In genomic region chr3:30546831-30547369, GRCm38 (mm10) we compare ENCODE assay signal across 8 mouse cellular contexts. TPM values are rescaled to one million over a fixed set of nuclear protein-coding genes. Genes with fewer than 3 reads are reported as not detected.
DNase-seq lines count a peak whose midpoint lies in the region; ATAC-seq lines count a peak whose summit lies in the region.

No protein-coding gene starts in this region.

- H3K4me1 ChIP-seq in intestine, embryonic 14.5 days (replicated peaks; ENCODE audit: control insufficient read depth, insufficient read depth, low read length) = no peaks in the 10 kb centered on the region
- no peaks in the 10 kb centered on the region; the same call in 1 of the 2 replicates for H3K4me1 ChIP-seq in intestine, embryonic 16.5 days (ENCODE audit: control insufficient read depth, insufficient read depth, low read length)
- H3K4me1 ChIP-seq in heart, embryonic 12.5 days (replicated peaks) = peaks cover 20% of the 10 kb centered on the region

- 0 out of 2 replicates have a peak overlapping the region, but pooled peaks have one; percentile 18 for H3K4me2 ChIP-seq in intestine, embryonic 14.5 days (ENCODE audit: low read length)
- H3K4me2 ChIP-seq in intestine, embryonic 16.5 days (ENCODE audit: low read depth, low read length) = no peak overlapping the region
- H3K4me2 ChIP-seq in heart, embryonic 12.5 days = peak overlapping the region; percentile 62

- ATAC-seq in intestine, embryonic 14.5 days (replicated peaks; ENCODE audit: low FRiP score, low TSS enrichment, low read depth) = no peak
- ATAC-seq in intestine, embryonic 16.5 days = no peak
- ATAC-seq in heart, embryonic 12.5 days (ENCODE audit: insufficient number of reproducible peaks, low FRiP score) = peak; percentile 63
- no peak for ATAC-seq in inflammation-experienced regulatory T-cells, adult 6 months

- no peak for DNase-seq in intestine, embryonic 14.5 days (ENCODE audit: low spot score)
- DNase-seq in cerebellum, adult 9-11 months = peak; percentile 5
- DNase-seq in layer of hippocampus, adult 9-11 months = peak; percentile 17
- peak; percentile 2 for DNase-seq in ovary, postnatal 10 days (ENCODE audit: low spot score)
- DNase-seq in T-cell, adult 2 months (ENCODE audit: low spot score) = no peak

- WGBS in intestine, embryonic 14.5 days = 48% methylated on average over 11 of the region's 11 CpGs
- 55% methylated on average over 11 of the region's 11 CpGs for WGBS in intestine, embryonic 16.5 days
- WGBS in heart, embryonic 12.5 days = 34% methylated on average over 11 of the region's 11 CpGs

- no peaks in the 10 kb centered on the region for H3K9me3 ChIP-seq in intestine, embryonic 14.5 days (ENCODE audit: control insufficient read depth, low read length)
- no peaks in the 10 kb centered on the region for H3K9me3 ChIP-seq in intestine, embryonic 16.5 days (ENCODE audit: control insufficient read depth, low read length)
- no peaks in the 10 kb centered on the region for H3K9me3 ChIP-seq in heart, embryonic 12.5 days (replicated peaks)

- H3K36me3 ChIP-seq in intestine, embryonic 14.5 days (ENCODE audit: control insufficient read depth, insufficient read depth, low read length) = no peaks in the 10 kb centered on the region
- H3K36me3 ChIP-seq in intestine, embryonic 16.5 days (ENCODE audit: control insufficient read depth, insufficient read depth, low read length) = no peaks in the 10 kb centered on the region
- no peaks in the 10 kb centered on the region for H3K36me3 ChIP-seq in heart, embryonic 12.5 days

- H3K9ac ChIP-seq in intestine, embryonic 14.5 days (ENCODE audit: low read length) = no peak overlapping the region
- no peak overlapping the region for H3K9ac ChIP-seq in intestine, embryonic 16.5 days (ENCODE audit: low read depth, low read length)
- no peak overlapping the region for H3K9ac ChIP-seq in heart, embryonic 12.5 days

- H3K27ac ChIP-seq in intestine, embryonic 14.5 days (ENCODE audit: low read depth) = no peak overlapping the region
- H3K27ac ChIP-seq in intestine, embryonic 16.5 days (ENCODE audit: low read length) = no peak overlapping the region
- peak overlapping the region; percentile 13 for H3K27ac ChIP-seq in heart, embryonic 12.5 days (ENCODE audit: poor library complexity, severe bottlenecking)

- no peak overlapping the region for H3K4me3 ChIP-seq in intestine, embryonic 14.5 days (ENCODE audit: low read depth, low read length)
- H3K4me3 ChIP-seq in intestine, embryonic 16.5 days (ENCODE audit: low read length) = no peak overlapping the region
- peak overlapping the region; percentile 21; the same call in 1 of the 2 replicates for H3K4me3 ChIP-seq in heart, embryonic 12.5 days

- H3K27me3 ChIP-seq in intestine, embryonic 14.5 days (replicated peaks; ENCODE audit: control insufficient read depth, insufficient read depth, low read length) = no peaks in the 10 kb centered on the region
- no peaks in the 10 kb centered on the region for H3K27me3 ChIP-seq in intestine, embryonic 16.5 days (replicated peaks; ENCODE audit: control insufficient read depth, insufficient read depth, low read length)
- no peaks in the 10 kb centered on the region for H3K27me3 ChIP-seq in heart, embryonic 12.5 days (replicated peaks)

RNA-seq across cellular contexts. Expression of gene Mecom, which starts 0.9 kb away (rescaled TPM):
- polyA plus RNA-seq in intestine, embryonic 14.5 days (2014; fragmentation: Nextera tagmentation; extraction: Ambion mirVana) = 15.2 and 17.6 TPM in 2 replicates
- 10.2 and 11.5 TPM in 2 replicates for polyA plus RNA-seq in intestine, embryonic 16.5 days (2015; fragmentation: Nextera tagmentation; extraction: Ambion mirVana)
- polyA plus RNA-seq in heart, embryonic 12.5 days (2016; fragmentation: Nextera tagmentation; extraction: Ambion mirVana) = 38.7 and 43.8 TPM in 2 replicates
- polyA plus RNA-seq in inflammation-experienced regulatory T-cells, adult 6 months (2017; shearing (Covaris generic)) = not detected

RNA-seq across cellular contexts. Expression of gene Actrt3, which starts 52.8 kb away (rescaled TPM):
- polyA plus RNA-seq in intestine, embryonic 14.5 days (2014; fragmentation: Nextera tagmentation; extraction: Ambion mirVana) = 0.09 and 0.23 TPM in 2 replicates
- 0.12 and 0.33 TPM in 2 replicates for polyA plus RNA-seq in intestine, embryonic 16.5 days (2015; fragmentation: Nextera tagmentation; extraction: Ambion mirVana)
- not detected in 2 replicates for polyA plus RNA-seq in heart, embryonic 12.5 days (2016; fragmentation: Nextera tagmentation; extraction: Ambion mirVana)
- polyA plus RNA-seq in inflammation-experienced regulatory T-cells, adult 6 months (2017; shearing (Covaris generic)) = under 1 TPM; 0.23 to 0.58 (median 0.24) TPM

RNA-seq across cellular contexts. Expression of gene Mynn, which starts 55.0 kb away (rescaled TPM):
- polyA plus RNA-seq in intestine, embryonic 14.5 days (2014; fragmentation: Nextera tagmentation; extraction: Ambion mirVana) = 26.7 and 28.7 TPM in 2 replicates
- polyA plus RNA-seq in intestine, embryonic 16.5 days (2015; fragmentation: Nextera tagmentation; extraction: Ambion mirVana) = 20.6 and 21.7 TPM in 2 replicates
- polyA plus RNA-seq in heart, embryonic 12.5 days (2016; fragmentation: Nextera tagmentation; extraction: Ambion mirVana) = 23.2 and 25.0 TPM in 2 replicates
- polyA plus RNA-seq in inflammation-experienced regulatory T-cells, adult 6 months (2017; shearing (Covaris generic)) = 10 to 100 TPM; 34.9 to 43.8 (median 36.9) TPM

Comparison
In these comparisons a context has a peak if more than half of its experiments do, and no peak if none do; other contexts are left out.
1. DNase-seq: peak in cerebellum, adult 9-11 months (single experiment), layer of hippocampus, adult 9-11 months (single experiment) and ovary, postnatal 10 days (single experiment); none in intestine, embryonic 14.5 days (single experiment) and T-cell, adult 2 months (single experiment).
2. RNA of gene Mecom, which starts 0.9 kb away (polyA plus RNA-seq): 38.7 to 43.8 TPM in heart, embryonic 12.5 days, 15.2 to 17.6 TPM in intestine, embryonic 14.5 days and 10.2 to 11.5 TPM in intestine, embryonic 16.5 days; not detected in inflammation-experienced regulatory T-cells, adult 6 months; every median in the first group is over 10 times any median in the second.